9 mouse cellular contexts compared by ENCODE assay signal in genomic region chr6:119480706-119481331, GRCm38 (mm10). TPM values are rescaled to one million over a fixed set of nuclear protein-coding genes. Genes with fewer than 3 reads are reported as not detected.
DNase-seq lines count a peak whose midpoint lies in the region; ATAC-seq and TF ChIP-seq lines count a peak whose summit lies in the region.
"Had no signal": no experiment of that assay in that cellular context is flagged by ENCODE, and none has a peak within 500 bp of the region (broad histone marks: within the 10 kb centered on the region; RNA-seq: fewer than 3 reads in every experiment).

No protein-coding gene starts in this region.

- no peaks in the 10 kb centered on the region for H3K27me3 ChIP-seq in embryonic facial prominence, embryonic 12.5 days
- no peaks in the 10 kb centered on the region for H3K27me3 ChIP-seq in hindbrain, embryonic 12.5 days
- no peaks in the 10 kb centered on the region for H3K27me3 ChIP-seq in midbrain, postnatal 0 days (ENCODE audit: insufficient read depth, low read length)
- H3K27me3 ChIP-seq: Patski had no signal

- H3K4me1 ChIP-seq in embryonic facial prominence, embryonic 12.5 days, result peaks cover 55% of the 10 kb centered on the region
- peaks cover 48% of the 10 kb centered on the region for H3K4me1 ChIP-seq in hindbrain, embryonic 12.5 days
- H3K4me1 ChIP-seq in midbrain, postnatal 0 days (ENCODE audit: insufficient read depth, low read length), result peaks cover 10% of the 10 kb centered on the region

- peaks cover 18% of the 10 kb centered on the region for H3K36me3 ChIP-seq in embryonic facial prominence, embryonic 12.5 days
- H3K36me3 ChIP-seq in hindbrain, embryonic 12.5 days, result peaks cover 16% of the 10 kb centered on the region
- peaks cover 6% of the 10 kb centered on the region; the same call in 1 of the 2 replicates for H3K36me3 ChIP-seq in midbrain, postnatal 0 days (ENCODE audit: insufficient read depth, low read length)

- H3K4me3 ChIP-seq in embryonic facial prominence, embryonic 12.5 days, result peak overlapping the region; percentile 87
- H3K4me3 ChIP-seq in hindbrain, embryonic 12.5 days, result peak overlapping the region; percentile 95
- H3K4me3 ChIP-seq in midbrain, postnatal 0 days (ENCODE audit: low read depth, low read length), result peak overlapping the region; percentile 88

- peak; percentile 36 for DNase-seq in gastrocnemius, postnatal 10 days
- no peak for DNase-seq in gastrocnemius, postnatal 14 days
- peak; percentile 50 for DNase-seq in ZHBTc4 (ENCODE audit: low read depth, low spot score)
- peak; percentile 50 for DNase-seq in liver
- peak; percentile 47 for DNase-seq in midbrain, postnatal 0 days (ENCODE audit: low spot score)
- peak; percentile 65 for DNase-seq in thymus, postnatal 14 days

- intact Hi-C loops in gastrocnemius, postnatal 14 days (cut with DNase I; ENCODE audit: low total_unique reads), result loop anchor here (10.0 kb wide), 1 partner anchor 284 kb away; no protein-coding TSS in a partner anchor

- ATAC-seq in embryonic facial prominence, embryonic 12.5 days (ENCODE audit: insufficient number of reproducible peaks, insufficient read depth, low FRiP score, low TSS enrichment), result no peak; the same call in 1 of the 2 replicates
- peak; percentile 21 for ATAC-seq in hindbrain, embryonic 12.5 days (ENCODE audit: low FRiP score)
- peak; percentile 8; the same call in 1 of the 2 replicates for ATAC-seq in midbrain, postnatal 0 days (ENCODE audit: low FRiP score)

- peak overlapping the region; percentile 41; the same call in 1 of the 2 replicates for H3K27ac ChIP-seq in embryonic facial prominence, embryonic 12.5 days
- peak overlapping the region; percentile 99 for H3K27ac ChIP-seq in hindbrain, embryonic 12.5 days
- H3K27ac ChIP-seq in midbrain, postnatal 0 days (ENCODE audit: low read depth, low read length), result peak overlapping the region; percentile 99

- under 1% methylated on average over 33 of the region's 33 CpGs for WGBS in embryonic facial prominence, embryonic 12.5 days
- 1% methylated on average over 33 of the region's 33 CpGs for WGBS in hindbrain, embryonic 12.5 days
- under 1% methylated on average over 33 of the region's 33 CpGs for WGBS in midbrain, postnatal 0 days

- no peaks in the 10 kb centered on the region for H3K9me3 ChIP-seq in embryonic facial prominence, embryonic 12.5 days
- no peaks in the 10 kb centered on the region for H3K9me3 ChIP-seq in hindbrain, embryonic 12.5 days (replicated peaks)
- no peaks in the 10 kb centered on the region for H3K9me3 ChIP-seq in midbrain, postnatal 0 days (ENCODE audit: low read length)

- H3K9ac ChIP-seq in embryonic facial prominence, embryonic 12.5 days, result peak overlapping the region; percentile 80
- peak overlapping the region; percentile 94 for H3K9ac ChIP-seq in hindbrain, embryonic 12.5 days
- H3K9ac ChIP-seq in midbrain, postnatal 0 days (replicated peaks; ENCODE audit: low read length, poor library complexity, severe bottlenecking), result peak overlapping the region; percentile 96

- TF ChIP-seq CTCF in midbrain, postnatal 0 days (IDR thresholded peaks at IDR 0.05), result peak; percentile 11; the same call in 1 of the 2 replicates

- H3K4me2 ChIP-seq in embryonic facial prominence, embryonic 12.5 days (replicated peaks), result peak overlapping the region; percentile 100
- H3K4me2 ChIP-seq in hindbrain, embryonic 12.5 days (replicated peaks), result peak overlapping the region; percentile 99
- peak overlapping the region; percentile 95 for H3K4me2 ChIP-seq in midbrain, postnatal 0 days (ENCODE audit: low read depth, low read length, poor library complexity, severe bottlenecking)

RNA-seq across cellular contexts. Expression of gene Fbxl14, which starts 1.4 kb away (rescaled TPM):
- 10 to 100 TPM; 12.5 to 14.1 TPM for total RNA-seq in gastrocnemius, postnatal 10 days (2021)
- total RNA-seq in gastrocnemius, postnatal 14 days (2021), result 10 to 100 TPM in 1 of 2 experiments, 1 to 10 TPM in 1; 9.2 to 11.1 TPM
- polyA plus RNA-seq in embryonic facial prominence, embryonic 12.5 days (2016; fragmentation: Nextera tagmentation; extraction: Ambion mirVana), result 4.1 and 4.4 TPM in 2 replicates
- 3.8 and 4.3 TPM in 2 replicates for polyA plus RNA-seq in hindbrain, embryonic 12.5 days (2016; fragmentation: Nextera tagmentation; extraction: Ambion mirVana)
- 45.9 and 48.2 TPM in 2 replicates for total RNA-seq in midbrain, postnatal 0 days (2014; rRNA removed)
- polyA plus RNA-seq in midbrain, postnatal 0 days (2015; fragmentation: Nextera tagmentation; extraction: Ambion mirVana), result 1.7 TPM in 2 replicates

Comparison
In these comparisons a context has a peak if more than half of its experiments do, and no peak if none do; other contexts are left out.
1. H3K27ac ChIP-seq: peak in every context shown above with its lines; median percentile 99 in hindbrain, embryonic 12.5 days; 99 in midbrain, postnatal 0 days; 41 in embryonic facial prominence, embryonic 12.5 days.